Mouse (Mus musculus) spleen, postnatal 10 days (tissue): ENCODE data around the gene Vkorc1.
A peak's percentile ranks its signal among the peaks of the same experiment; 100 is the strongest.
"Not testable (repeated sequence)": the region's sequence is repeated elsewhere in the genome, so short reads cannot be mapped to it uniquely, and the experiment has no call there.

ENCODE experiments used
- DNase-seq, 2 experiments: peaks; one replicate each; pipeline ENCODE4 v3.0.0; 2021 to 2022; ENCODE audit warnings: low spot score in 2 of 2

Gene Vkorc1

GRCm38 (mm10) chr7:127915293-127915692, 19.9 kb upstream of the Vkorc1 start:
- DNase-seq: no peak

GRCm38 (mm10) chr7:127912938-127913337, 17.5 kb upstream of the Vkorc1 start:
- no peak for DNase-seq

GRCm38 (mm10) chr7:127912190-127912871, 16.9 kb upstream of the Vkorc1 start, which contains the start of gene Kat8:
Gene Kat8 (plus strand): TSS chr7:127912516.
- DNase-seq: peak; percentile 81 to 90

DNA sequence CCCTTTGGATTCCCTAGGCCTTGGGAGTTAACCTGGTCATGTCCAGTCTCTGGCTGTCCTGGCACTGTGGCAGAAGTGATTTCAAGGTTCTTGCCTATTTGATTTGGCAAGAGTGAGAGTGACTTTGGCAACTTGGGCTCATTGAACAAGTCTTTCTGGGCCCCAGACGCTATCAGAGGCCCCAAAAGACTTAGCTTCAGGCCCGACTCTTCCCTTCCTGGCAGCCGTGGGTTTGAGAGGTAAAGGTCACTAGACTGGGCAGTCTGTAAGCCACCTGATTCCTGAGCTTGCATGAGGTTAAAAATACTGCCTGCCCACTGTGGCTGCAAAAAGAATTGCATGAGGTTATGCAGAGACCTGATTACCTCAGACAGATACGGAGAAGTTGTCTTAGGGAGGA, 13.2 kb upstream of the Vkorc1 start:
- DNase-seq: no peak

GRCm38 (mm10) chr7:127907939-127908338, 12.5 kb upstream of the Vkorc1 start:
- no peak for DNase-seq

DNA sequence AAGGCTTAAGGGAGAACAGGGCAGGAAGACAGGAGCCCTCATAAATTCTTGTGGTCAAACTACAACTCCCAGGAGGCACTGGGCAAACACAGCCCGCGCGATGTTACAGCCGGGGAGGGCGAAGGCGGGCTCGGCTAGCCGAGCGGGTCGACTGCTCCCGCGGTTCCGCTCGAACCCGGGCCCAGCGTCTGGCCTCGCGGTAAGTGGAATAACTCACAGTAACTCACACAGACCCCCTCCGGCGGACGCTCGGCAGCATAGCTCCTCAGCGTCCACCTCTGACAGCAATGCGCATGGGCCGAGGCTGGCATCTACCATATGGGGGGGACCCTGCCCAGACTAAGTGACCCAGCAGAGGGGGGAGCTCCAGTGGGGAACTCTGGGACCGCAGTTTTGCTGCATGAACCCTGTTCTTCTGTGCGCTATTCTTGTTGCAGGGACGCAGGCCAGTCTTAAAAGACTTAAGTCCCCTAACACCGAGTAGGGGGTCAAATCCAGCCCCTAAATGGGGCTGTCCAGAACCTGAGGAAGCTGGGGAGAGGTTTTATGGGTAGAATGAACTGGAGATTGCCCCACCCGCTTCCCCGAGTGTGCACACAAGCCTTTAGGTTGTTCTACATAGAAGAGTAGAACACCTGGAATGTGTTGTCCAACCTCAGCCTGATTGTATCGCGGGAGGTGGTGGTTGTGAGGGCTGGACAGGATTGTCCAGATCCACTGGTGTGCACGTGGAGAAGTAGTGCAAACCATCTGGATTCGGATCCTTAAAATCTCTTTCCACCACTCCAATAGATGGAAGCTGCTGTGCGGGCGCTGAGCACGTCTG, 8.8 kb upstream of the Vkorc1 start, which contains the start of gene Bckdk:
Gene Bckdk (plus strand): TSS at position 112 of the 826 bp plus-strand sequence.
- DNase-seq: peak; percentile 65 to 82

DNA sequence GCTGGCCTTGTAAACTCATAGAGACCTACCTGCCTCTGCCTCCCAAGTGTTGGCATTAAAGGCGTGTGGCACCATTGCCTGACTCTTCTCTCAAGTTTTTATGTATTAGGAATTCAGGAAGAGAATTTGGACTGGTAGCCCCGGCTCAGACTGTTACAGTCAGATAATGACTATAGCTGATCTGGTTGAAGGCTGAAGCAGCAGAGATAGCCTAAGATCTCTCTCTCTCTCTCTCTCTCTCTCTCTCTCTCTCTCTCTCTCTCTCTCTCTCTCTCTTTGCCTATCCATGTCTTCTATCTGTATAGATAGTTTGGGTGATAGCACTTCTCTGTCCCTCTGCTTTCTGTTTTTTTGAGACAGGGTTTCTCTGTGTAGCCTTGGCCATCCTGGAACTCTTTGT, 6.4 kb upstream of the Vkorc1 start:
- DNase-seq: no peak

DNA sequence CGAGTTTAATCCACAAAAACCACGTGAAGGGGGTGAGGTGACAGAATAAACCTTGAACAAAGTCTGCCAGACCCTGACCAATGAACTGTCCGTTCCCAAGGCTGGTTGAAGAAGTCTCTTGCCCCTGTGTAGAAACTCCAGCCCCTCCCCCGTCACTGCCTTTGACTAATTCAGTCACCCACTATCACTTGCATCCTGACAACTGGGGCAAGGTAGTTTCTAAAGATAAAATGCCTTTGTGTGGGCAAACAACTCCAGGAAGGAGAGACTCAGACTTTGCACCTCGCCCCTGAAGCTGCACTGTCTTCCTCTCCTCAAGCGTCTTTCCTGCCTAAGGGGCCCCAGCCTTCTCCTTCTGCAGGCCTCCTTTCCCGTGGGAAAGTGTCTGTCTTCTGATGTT, 4.6 kb upstream of the Vkorc1 start:
- no peak for DNase-seq

- peak in 1 of 2 experiments; percentile 57 for DNase-seq
Observed at GRCm38 (mm10) chr7:127898179-127898956, 3.0 kb upstream of the Vkorc1 start.

- DNase-seq: no peak
Observed at GRCm38 (mm10) chr7:127897542-127897941, 2.1 kb upstream of the Vkorc1 start.

DNA sequence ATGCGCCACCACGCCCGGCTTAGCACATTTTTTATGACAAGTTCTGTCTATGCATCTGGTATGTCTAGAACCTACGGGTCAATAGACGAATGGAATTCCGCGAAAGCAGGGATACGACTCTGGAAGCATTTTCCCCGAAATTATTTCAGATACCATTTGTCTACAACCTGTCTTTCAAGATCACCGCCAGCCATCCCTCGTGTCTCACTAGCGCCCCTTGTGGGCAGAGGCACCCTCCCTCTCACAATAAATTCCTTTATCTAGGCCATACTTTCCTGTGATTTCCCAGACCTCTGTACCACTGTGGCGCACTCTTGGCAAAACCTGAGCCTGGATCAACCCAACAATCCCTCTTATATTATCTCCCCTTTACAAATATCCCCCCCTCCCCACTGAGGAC, 967 bp upstream of the Vkorc1 start:
- DNase-seq: peak; percentile 75 to 90

- not testable (repeated sequence) for DNase-seq
Observed at GRCm38 (mm10) chr7:127895891-127896290, 474 bp upstream of the Vkorc1 start.

GRCm38 (mm10) chr7:127894480-127894879, 937 bp downstream of the Vkorc1 start:
- DNase-seq: no peak

- no peak for DNase-seq
Observed at GRCm38 (mm10) chr7:127890798-127891197, 4.6 kb downstream of the Vkorc1 start, which contains the start of gene Prss53. Gene Prss53 (minus strand): TSS chr7:127890970.

GRCm38 (mm10) chr7:127888821-127889220, 6.6 kb downstream of the Vkorc1 start:
- no peak for DNase-seq

DNA sequence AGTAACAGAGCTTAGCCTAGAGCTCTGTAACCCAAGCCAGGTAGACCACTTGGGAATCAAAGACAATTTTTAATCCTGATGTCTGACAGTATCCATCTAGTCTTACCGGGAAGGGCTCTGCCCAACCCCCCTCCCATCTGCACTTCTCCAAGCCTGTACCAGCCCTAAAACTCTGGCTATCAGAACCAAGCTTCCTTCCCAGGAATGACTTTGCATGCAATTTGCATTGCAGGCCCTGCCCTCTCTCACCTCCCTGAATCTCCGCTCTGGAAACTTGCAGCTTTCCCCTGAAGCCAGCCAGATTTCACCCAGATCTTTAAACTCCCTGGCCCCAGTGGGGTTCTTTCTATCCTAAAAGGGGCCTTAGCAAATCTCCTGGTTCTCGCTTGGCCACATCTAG, 7.6 kb downstream of the Vkorc1 start:
- no peak for DNase-seq

DNA sequence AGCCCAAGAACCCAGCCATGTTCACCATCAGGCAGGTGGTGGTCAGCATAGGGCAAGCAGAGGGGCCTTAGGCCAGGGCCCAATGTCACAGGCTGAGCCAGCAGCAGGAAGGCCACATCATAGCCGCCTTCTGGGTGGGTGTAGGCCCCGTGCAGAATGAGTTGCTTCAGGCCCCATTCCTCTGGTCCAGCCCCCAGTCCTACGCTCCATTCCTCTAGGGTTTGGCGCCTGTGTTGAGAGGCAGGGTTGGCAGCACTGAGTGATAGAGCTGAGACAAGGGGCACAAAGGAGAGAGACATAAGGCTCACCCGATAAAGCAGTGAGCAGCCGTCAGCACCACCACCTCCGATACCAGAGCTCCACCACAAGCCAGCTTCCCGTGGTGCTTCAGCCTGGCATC, 8.2 kb downstream of the Vkorc1 start:
- DNase-seq: no peak

GRCm38 (mm10) chr7:127886551-127886950, 8.9 kb downstream of the Vkorc1 start:
- DNase-seq: no peak

DNA sequence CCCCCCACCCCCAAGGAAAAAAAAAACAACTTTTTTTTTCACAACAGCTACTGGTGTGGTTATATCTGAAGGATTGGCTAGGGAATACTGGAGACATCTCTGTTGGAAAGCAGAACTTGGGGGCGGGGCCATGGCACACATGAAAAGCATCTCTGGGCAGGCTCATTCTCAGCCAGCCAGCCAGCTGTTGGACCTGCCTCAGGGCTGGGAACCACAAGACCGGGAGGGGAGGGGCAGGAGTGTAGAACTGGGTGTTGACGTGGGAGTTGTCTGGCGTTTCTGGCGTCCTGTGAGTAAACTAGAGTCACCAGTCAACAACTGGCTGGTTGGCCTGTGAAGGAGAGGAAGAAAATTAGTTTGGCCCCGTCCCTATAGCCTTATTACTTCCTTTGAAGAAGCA, 9.5 kb downstream of the Vkorc1 start:
- DNase-seq: no peak

DNA sequence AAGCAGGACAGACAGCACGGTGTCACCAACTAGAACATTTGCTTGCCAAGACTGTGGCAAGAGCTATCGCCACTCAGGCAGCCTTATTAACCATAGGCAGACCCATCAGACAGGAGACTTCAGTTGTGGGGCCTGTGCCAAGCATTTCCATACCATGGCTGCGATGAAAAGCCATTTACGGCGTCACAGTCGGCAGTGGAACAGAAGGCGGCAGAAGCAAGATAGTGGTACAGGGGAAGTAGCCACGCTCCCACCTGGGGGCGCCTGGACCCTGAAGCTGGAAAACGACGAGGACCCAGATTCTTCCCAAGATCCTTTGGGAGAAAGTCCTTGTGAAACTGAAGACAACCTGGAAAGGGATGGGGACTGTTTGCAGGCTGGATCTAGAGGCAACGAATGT, 15.0 kb downstream of the Vkorc1 start:
- DNase-seq: no peak

GRCm38 (mm10) chr7:127879301-127879700, 16.1 kb downstream of the Vkorc1 start:
- no peak for DNase-seq
